Mouse (Mus musculus): ENCODE data around the gene Kcnab1. TPM values are rescaled to one million over a fixed set of nuclear protein-coding genes. Genes with fewer than 3 reads are reported as not detected.

The Kcnab1 gene
- polyA plus RNA-seq, 1 experiment, result 1.1 TPM

DNA sequence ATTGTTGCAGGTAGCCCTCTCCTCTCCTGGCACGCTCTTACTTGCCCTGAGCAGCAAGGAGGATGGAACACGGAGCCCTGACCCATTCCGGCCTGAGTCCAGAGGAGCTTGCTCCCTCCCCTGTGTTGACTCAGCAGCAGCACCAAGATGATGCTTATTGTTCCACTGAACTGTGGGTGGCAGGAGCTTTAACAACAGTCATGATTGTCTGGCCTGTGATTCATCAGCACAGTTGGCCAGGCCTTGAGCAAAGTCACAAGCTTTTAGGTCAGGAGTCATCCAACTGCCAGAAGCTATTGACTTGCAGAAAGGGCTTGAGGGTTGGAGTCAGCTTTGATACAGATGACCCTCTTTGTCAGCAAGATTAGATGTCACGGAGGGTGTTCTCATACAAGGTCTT lies 187.8 kb downstream of the Kcnab1 start:
- Histone ChIP-seq H3K4me1 (ENCODE audit: control insufficient read depth, insufficient read depth, low read length) (no peaks in the 10 kb centered on the region), H3K4me3 (replicated peaks; ENCODE audit: extremely low read depth, low read depth, low read length) (no peak overlapping the region)
- no peak for DNase-seq
- WGBS, result 74% methylated on average over 4 of the region's 4 CpGs
- TF ChIP-seq CTCF (IDR thresholded peaks at IDR 0.05; ENCODE audit: insufficient read depth, low read length), result no peak
- no peak for TF ChIP-seq POLR2A (IDR thresholded peaks at IDR 0.05; ENCODE audit: borderline replicate concordance, extremely low read depth, low read depth, low read length)

DNA sequence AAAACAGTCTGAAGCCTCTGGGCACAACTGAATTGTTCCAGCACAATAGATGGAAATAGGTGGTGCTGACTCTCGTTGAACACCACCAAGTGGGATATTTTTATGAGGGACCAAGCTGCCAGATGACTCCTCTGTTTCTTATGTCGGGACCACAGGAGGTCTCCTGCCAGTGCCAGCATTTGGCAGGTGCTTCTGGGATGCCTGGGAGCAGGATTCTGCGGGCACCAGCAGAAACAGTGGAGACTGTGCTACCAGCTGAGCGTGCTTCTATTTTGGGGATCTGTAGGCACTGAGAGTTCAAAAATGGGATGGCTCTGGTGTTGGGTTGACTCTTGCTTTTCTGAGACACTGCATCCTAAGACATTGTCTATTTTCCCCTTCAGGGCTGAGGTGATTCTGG lies 190.0 kb downstream of the Kcnab1 start:
- WGBS, result 76% methylated on average over 4 of the region's 4 CpGs
- Histone ChIP-seq H3K4me1 (ENCODE audit: control insufficient read depth, insufficient read depth, low read length) (no peaks in the 10 kb centered on the region), H3K4me3 (replicated peaks; ENCODE audit: extremely low read depth, low read depth, low read length) (no peak overlapping the region)
- TF ChIP-seq POLR2A (IDR thresholded peaks at IDR 0.05; ENCODE audit: borderline replicate concordance, extremely low read depth, low read depth, low read length) (no peak), CTCF (IDR thresholded peaks at IDR 0.05; ENCODE audit: insufficient read depth, low read length) (no peak)
- no peak for DNase-seq

DNA sequence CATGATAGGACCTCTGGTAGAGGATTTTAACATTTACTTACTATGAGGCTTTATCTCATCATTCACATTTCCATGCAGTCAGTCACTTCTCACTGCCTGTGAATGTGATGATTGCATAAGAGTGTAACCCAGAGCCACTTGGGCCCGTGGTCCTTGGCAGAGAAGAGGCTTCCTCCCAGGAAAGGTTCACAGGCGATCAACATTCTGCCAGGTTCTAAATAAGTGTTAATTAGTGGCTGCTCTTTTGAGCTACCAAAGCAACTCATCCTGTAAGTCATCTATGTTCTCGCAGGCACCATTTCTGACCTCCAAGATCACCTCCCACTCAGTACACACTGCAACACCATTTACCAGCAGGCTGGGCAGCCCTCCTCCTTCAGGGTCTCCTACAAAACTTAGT lies 192.3 kb downstream of the Kcnab1 start:
- 45% methylated on average over 3 of the region's 3 CpGs for WGBS
- no peaks in the 10 kb centered on the region for H3K4me1 ChIP-seq (ENCODE audit: control insufficient read depth, insufficient read depth, low read length)
- no peak overlapping the region for H3K4me3 ChIP-seq (replicated peaks; ENCODE audit: extremely low read depth, low read depth, low read length)
- TF ChIP-seq POLR2A (IDR thresholded peaks at IDR 0.05; ENCODE audit: borderline replicate concordance, extremely low read depth, low read depth, low read length) (no peak), CTCF (IDR thresholded peaks at IDR 0.05; ENCODE audit: insufficient read depth, low read length) (no peak)
- no peak for DNase-seq

GRCm38 (mm10) chr3:65302559-65302958 lies 193.4 kb downstream of the Kcnab1 start:
- WGBS, result 23% methylated on average over 5 of the region's 5 CpGs
- Histone ChIP-seq H3K4me3 (replicated peaks; ENCODE audit: extremely low read depth, low read depth, low read length) (no peak overlapping the region), H3K4me1 (ENCODE audit: control insufficient read depth, insufficient read depth, low read length) (no peaks in the 10 kb centered on the region)
- no peak for TF ChIP-seq CTCF (IDR thresholded peaks at IDR 0.05; ENCODE audit: insufficient read depth, low read length)
- no peak for TF ChIP-seq POLR2A (IDR thresholded peaks at IDR 0.05; ENCODE audit: borderline replicate concordance, extremely low read depth, low read depth, low read length)
- DNase-seq, result no peak

- no peak for DNase-seq
- Histone ChIP-seq H3K4me3 (replicated peaks; ENCODE audit: extremely low read depth, low read depth, low read length) (no peak overlapping the region), H3K4me1 (ENCODE audit: control insufficient read depth, insufficient read depth, low read length) (no peaks in the 10 kb centered on the region)
- TF ChIP-seq CTCF (IDR thresholded peaks at IDR 0.05; ENCODE audit: insufficient read depth, low read length) (no peak), POLR2A (IDR thresholded peaks at IDR 0.05; ENCODE audit: borderline replicate concordance, extremely low read depth, low read depth, low read length) (no peak)
- 63% methylated on average over 6 of the region's 6 CpGs for WGBS
These were observed 206.7 kb downstream of the Kcnab1 start for GRCm38 (mm10) chr3:65315837-65316236.

- DNase-seq, result no peak
- Histone ChIP-seq H3K4me3 (replicated peaks; ENCODE audit: extremely low read depth, low read depth, low read length) (no peak overlapping the region), H3K4me1 (ENCODE audit: control insufficient read depth, insufficient read depth, low read length) (no peaks in the 10 kb centered on the region)
- no peak for TF ChIP-seq POLR2A (IDR thresholded peaks at IDR 0.05; ENCODE audit: borderline replicate concordance, extremely low read depth, low read depth, low read length)
- no peak for TF ChIP-seq CTCF (IDR thresholded peaks at IDR 0.05; ENCODE audit: insufficient read depth, low read length)
These were observed 207.6 kb downstream of the Kcnab1 start for GRCm38 (mm10) chr3:65316738-65317137.

DNA sequence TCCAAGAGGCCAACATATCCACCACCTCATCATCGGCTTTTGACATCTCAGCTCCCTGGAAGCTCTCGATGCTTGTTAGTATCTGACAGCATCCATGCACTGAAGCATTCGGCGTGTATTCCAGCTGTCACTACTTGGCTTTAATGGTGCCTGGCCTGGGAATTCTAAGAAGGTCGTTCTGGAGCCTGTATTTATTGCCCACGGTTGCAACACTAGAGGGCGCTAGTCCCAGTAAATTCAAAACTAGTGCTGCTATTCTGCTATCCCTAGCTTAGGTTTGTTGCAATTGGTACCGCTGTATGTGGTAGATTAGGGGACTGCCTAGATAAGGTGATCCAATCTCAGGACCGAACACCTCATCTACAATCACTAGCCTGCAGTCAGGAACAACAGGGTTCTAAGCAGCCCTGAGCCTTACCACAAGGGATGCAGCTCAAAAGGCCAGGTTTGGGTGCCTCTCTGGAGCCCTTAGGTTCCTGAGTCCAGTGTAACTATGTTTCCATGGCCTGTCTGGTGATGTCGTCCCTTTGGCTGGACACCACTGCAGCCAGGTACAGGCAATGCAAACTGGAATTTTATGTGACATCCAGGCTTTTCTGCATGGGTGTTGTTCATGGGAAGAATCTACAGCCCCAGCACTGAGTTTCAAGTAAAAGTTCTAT lies 208.8 kb downstream of the Kcnab1 start:
- Histone ChIP-seq H3K4me3 (replicated peaks; ENCODE audit: extremely low read depth, low read depth, low read length) (no peak overlapping the region), H3K4me1 (ENCODE audit: control insufficient read depth, insufficient read depth, low read length) (no peaks in the 10 kb centered on the region)
- TF ChIP-seq POLR2A (IDR thresholded peaks at IDR 0.05; ENCODE audit: borderline replicate concordance, extremely low read depth, low read depth, low read length), result no peak
- peak; percentile 27; the same call in 1 of the 2 replicates for TF ChIP-seq CTCF (IDR thresholded peaks at IDR 0.05; ENCODE audit: insufficient read depth, low read length)
- WGBS, result 41% methylated on average over 10 of the region's 10 CpGs
- peak; percentile 41 for DNase-seq

GRCm38 (mm10) chr3:65319248-65320008 lies 210.2 kb downstream of the Kcnab1 start:
- DNase-seq, result peak; percentile 6
- H3K4me3 ChIP-seq (replicated peaks; ENCODE audit: extremely low read depth, low read depth, low read length), result no peak overlapping the region
- no peaks in the 10 kb centered on the region for H3K4me1 ChIP-seq (ENCODE audit: control insufficient read depth, insufficient read depth, low read length)
- peak; percentile 39 for TF ChIP-seq CTCF (IDR thresholded peaks at IDR 0.05; ENCODE audit: insufficient read depth, low read length)
- no peak for TF ChIP-seq POLR2A (IDR thresholded peaks at IDR 0.05; ENCODE audit: borderline replicate concordance, extremely low read depth, low read depth, low read length)
- 52% methylated on average over 7 of the region's 7 CpGs for WGBS

DNA sequence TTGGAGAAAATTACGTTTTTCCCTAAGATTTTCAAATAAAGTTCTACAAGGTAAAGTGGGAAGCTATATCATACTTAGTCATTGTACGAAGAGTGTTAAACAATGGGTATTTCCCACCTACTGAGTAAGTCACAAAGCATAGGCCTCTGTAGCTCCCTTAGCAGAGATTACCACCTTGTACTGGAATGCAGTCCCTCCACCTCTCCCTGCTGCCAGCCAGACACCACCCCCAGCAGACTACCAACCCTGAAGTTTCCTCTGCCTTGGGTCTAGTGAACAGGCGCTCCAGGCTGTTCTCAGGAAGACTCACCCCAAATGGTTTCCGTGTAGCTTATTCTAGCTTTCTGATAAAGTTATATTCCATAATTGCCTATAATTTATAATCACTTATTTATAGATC lies 211.8 kb downstream of the Kcnab1 start:
- TF ChIP-seq CTCF (IDR thresholded peaks at IDR 0.05; ENCODE audit: insufficient read depth, low read length) (no peak), POLR2A (IDR thresholded peaks at IDR 0.05; ENCODE audit: borderline replicate concordance, extremely low read depth, low read depth, low read length) (no peak)
- H3K4me1 ChIP-seq (ENCODE audit: control insufficient read depth, insufficient read depth, low read length), result no peaks in the 10 kb centered on the region
- no peak overlapping the region for H3K4me3 ChIP-seq (replicated peaks; ENCODE audit: extremely low read depth, low read depth, low read length)
- no peak for DNase-seq
- WGBS, result 76% methylated on average over 4 of the region's 4 CpGs

Data from lung, adult 2 months (tissue).